Mouse (Mus musculus) midbrain, postnatal 0 days (tissue): ENCODE data around the gene Gramd2. TPM values are rescaled to one million over a fixed set of nuclear protein-coding genes. Genes with fewer than 3 reads are reported as not detected.
"Not testable (repeated sequence)": the region's sequence is repeated elsewhere in the genome, so short reads cannot be mapped to it uniquely, and the experiment has no call there.

Experiments
- ATAC-seq: fragments of 200-750 bp; cut with Nextera tagmentation; 2 replicates; pipeline ENCODE4 v1.8.0; 2017; ENCODE audit warnings: moderate number of reproducible peaks, mild to moderate bottlenecking, moderate TSS enrichment, moderate library complexity; ENCODE audit not compliant: low FRiP score
- DNase-seq: peaks from one replicate; pipeline ENCODE4 v3.0.0-alpha.2; 2015; ENCODE audit warnings: low spot score
- H3K27ac ChIP-seq: fragments of 300-500 bp; sonication (generic); 2 replicates; pipeline ENCODE4 v1.5.1; 2014; ENCODE audit warnings: low read depth, mild to moderate bottlenecking, low read length, mixed read lengths
- H3K27me3 ChIP-seq: fragments of 300-500 bp; sonication (generic); 2 replicates; pipeline ENCODE4 v1.6.1; 2014; ENCODE audit warnings: low read length, control low read depth, mixed read lengths; ENCODE audit not compliant: insufficient read depth
- H3K36me3 ChIP-seq: fragments of 300-500 bp; sonication (generic); 2 replicates; pipeline ENCODE4 v1.6.1; 2014; ENCODE audit warnings: low read length, control low read depth, mixed read lengths; ENCODE audit not compliant: insufficient read depth
- H3K4me1 ChIP-seq: fragments of 300-500 bp; sonication (generic); 2 replicates; pipeline ENCODE4 v1.6.1; 2014; ENCODE audit warnings: mild to moderate bottlenecking, control low read depth, antibody characterized with exemption, low read length, mixed read lengths; ENCODE audit not compliant: insufficient read depth
- H3K4me2 ChIP-seq: fragments of 300-500 bp; sonication (generic); 2 replicates; pipeline ENCODE4 v1.6.1; 2014; ENCODE audit warnings: low read depth, mild to moderate bottlenecking, low read length, mixed read lengths; ENCODE audit not compliant: poor library complexity, severe bottlenecking
- H3K4me3 ChIP-seq: fragments of 300-500 bp; sonication (generic); 2 replicates; pipeline ENCODE4 v1.5.1; 2014; ENCODE audit warnings: low read depth, mild to moderate bottlenecking, low read length, moderate library complexity
- H3K9ac ChIP-seq: fragments of 300-500 bp; sonication (generic); replicated peaks from 2 replicates; pipeline ENCODE4 v1.6.1; 2014; ENCODE audit warnings: mild to moderate bottlenecking, low read length, moderate library complexity, mixed read lengths; ENCODE audit not compliant: poor library complexity, severe bottlenecking
- H3K9me3 ChIP-seq: fragments of 300-500 bp; sonication (generic); 2 replicates; pipeline ENCODE4 v1.6.1; 2016; ENCODE audit warnings: low read length, control low read depth
- CTCF ChIP-seq: IDR thresholded peaks from 2 replicates; pipeline ENCODE4 v1.5.1; 2016; ENCODE audit warnings: antibody characterized with exemption, mild to moderate bottlenecking
- WGBS: fragments of 180-500 bp; shearing (Covaris S2); extraction: QIAGEN DNeasy Blood & Tissue Kit; methylation state at CpG from one replicate; pipeline ENCODE4 v1.1.7; 2014; 5-methylcytosine and 5-hydroxymethylcytosine counted together
- polyA plus RNA-seq: library from polyadenylated mRNA; unstranded; fragments of >200 nt; fragmentation: Nextera tagmentation; extraction: Ambion mirVana; gene quantifications from 2 replicates; pipeline ENCODE4 v1.2.1, GENCODE M21; 2015
- total RNA-seq: library from RNA; depleted of rRNA; stranded (reverse); fragments of >200 nt; gene quantifications from 2 replicates; pipeline ENCODE4 v1.2.3, GENCODE M21; 2014

Gramd2 gene
- total and polyA plus RNA-seq, 2 experiments from 2014 or later, result 5.2 to 12.1 TPM

DNA sequence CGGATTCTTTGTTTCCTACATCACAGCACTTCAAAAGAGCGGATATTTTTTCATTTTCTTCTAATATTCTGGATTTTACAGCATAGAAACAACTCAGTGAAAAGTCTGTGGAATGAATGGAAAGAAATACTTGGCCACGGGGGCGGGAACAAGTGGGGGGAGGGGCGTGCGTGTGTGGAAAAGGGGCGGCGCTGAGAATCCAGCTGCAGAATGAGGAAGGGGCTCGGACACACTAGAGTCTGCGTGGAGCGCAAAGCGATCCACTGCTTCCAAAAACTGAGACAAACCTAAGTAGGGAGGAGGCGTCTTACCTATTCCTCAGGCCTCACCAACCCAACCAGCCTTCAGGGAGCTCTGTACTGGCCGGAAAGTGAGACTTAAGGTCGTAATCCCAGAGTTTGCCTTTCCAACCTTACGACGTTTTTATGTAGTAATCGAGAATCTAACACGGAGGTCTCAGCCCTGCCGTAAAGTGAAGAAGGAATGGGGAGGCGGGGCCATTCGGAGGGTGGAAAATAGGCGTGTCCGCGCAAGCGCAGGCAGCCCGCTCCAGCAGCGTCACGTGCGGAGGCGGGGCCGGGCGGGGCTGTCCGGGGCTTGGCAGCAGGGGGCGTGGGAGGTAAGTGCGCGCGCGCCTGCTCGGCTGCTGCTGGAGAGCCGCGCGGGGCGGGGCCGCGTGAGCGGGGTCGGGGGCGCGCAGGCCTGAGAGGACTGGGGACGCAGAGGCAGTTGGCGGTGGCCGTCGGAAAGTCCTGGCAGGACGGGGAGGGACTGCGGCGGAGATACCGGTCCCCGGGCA is 70.5 kb downstream of the Gramd2 start, which contains the start of the genes Senp8 and Myo9a:
Gene Senp8 (minus strand): TSS at position 444 of the 799 bp plus-strand sequence.
Gene Myo9a (plus strand): TSS at position 630 of the 799 bp plus-strand sequence.
- Histone ChIP-seq H3K4me1 (no peaks in the 10 kb centered on the region), H3K27me3 (no peaks in the 10 kb centered on the region), H3K36me3 (no peaks in the 10 kb centered on the region), H3K9ac (peak within 1 kb of the TSS; percentile 71), H3K9me3 (no peaks in the 10 kb centered on the region), H3K27ac (peak within 1 kb of the TSS; percentile 90), H3K4me3 (peak within 1 kb of the TSS; percentile 55), H3K4me2 (peak within 1 kb of the TSS; percentile 75)
- peak; percentile 96 for ATAC-seq
- peak; percentile 99 for DNase-seq
- TF ChIP-seq CTCF, result peak; percentile 49
- 1% methylated on average over 53 of the region's 59 CpGs for WGBS

GRCm38 (mm10) chr9:59751066-59751581 is 71.2 kb downstream of the Gramd2 start:
- no peaks in the 10 kb centered on the region for H3K36me3 ChIP-seq
- no peak for TF ChIP-seq CTCF
- no peaks in the 10 kb centered on the region for H3K9me3 ChIP-seq
- DNase-seq (no peak), ATAC-seq (peak; percentile 90)
- peak overlapping the region; percentile 55 for H3K4me3 ChIP-seq
- H3K4me2 ChIP-seq, result peak overlapping the region; percentile 75
- H3K4me1 ChIP-seq, result no peaks in the 10 kb centered on the region
- H3K9ac ChIP-seq, result peak overlapping the region; percentile 71
- 0% methylated on average over 36 of the region's 49 CpGs for WGBS
- H3K27me3 ChIP-seq, result no peaks in the 10 kb centered on the region
- H3K27ac ChIP-seq, result peak overlapping the region; percentile 73

DNA sequence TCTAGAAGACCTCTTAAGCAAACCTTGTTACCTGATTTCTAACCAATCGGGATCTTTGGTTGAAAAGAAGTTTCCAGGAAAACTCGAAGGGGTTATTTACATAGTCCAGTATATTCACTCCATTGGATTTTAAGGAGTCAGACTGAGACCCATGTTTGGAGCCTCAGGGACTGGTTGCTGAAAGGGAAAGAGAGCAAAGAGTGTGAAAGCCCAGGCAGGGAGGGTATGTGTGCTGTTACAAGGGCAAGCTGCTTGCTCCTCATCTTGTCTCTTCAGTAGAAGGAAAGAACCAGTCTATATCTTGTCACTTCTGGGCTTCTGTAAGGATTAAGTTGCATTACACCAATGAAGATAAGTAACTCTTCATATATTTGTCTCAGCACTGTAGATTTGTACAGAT is 72.0 kb downstream of the Gramd2 start:
- Histone ChIP-seq H3K27ac (no peak overlapping the region; the same call in 1 of the 2 replicates), H3K4me1 (no peaks in the 10 kb centered on the region), H3K4me2 (peak overlapping the region; percentile 75), H3K36me3 (no peaks in the 10 kb centered on the region), H3K9me3 (no peaks in the 10 kb centered on the region), H3K27me3 (no peaks in the 10 kb centered on the region), H3K9ac (peak overlapping the region; percentile 71), H3K4me3 (peak overlapping the region; percentile 55)
- DNase-seq (no peak), ATAC-seq (no peak)
- 4% methylated on average over 2 of the region's 2 CpGs for WGBS
- no peak for TF ChIP-seq CTCF

DNA sequence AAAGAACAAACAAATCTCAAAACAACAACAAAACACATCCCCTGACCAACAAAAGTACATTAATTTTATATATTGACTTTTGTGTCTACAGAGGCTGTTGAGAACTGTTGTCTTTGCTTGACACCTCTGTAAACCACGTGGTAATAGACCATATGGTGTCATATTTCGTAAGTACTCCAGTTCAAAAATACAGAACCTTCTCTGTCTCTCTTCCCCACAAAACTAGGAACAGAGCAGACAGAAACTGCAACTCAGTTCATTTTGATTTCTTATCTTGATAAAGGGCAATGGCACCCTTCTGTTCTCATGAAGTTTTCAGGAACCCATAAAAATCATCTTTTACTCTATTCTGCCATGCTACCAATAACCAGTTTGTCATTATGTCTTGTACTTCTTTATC is 75.3 kb downstream of the Gramd2 start:
- Histone ChIP-seq H3K4me1 (no peaks in the 10 kb centered on the region), H3K36me3 (no peaks in the 10 kb centered on the region), H3K4me2 (no peak overlapping the region), H3K4me3 (no peak overlapping the region), H3K9me3 (no peaks in the 10 kb centered on the region), H3K9ac (no peak overlapping the region), H3K27ac (no peak overlapping the region), H3K27me3 (no peaks in the 10 kb centered on the region)
- 74% methylated on average over 2 of the region's 2 CpGs for WGBS
- no peak for DNase-seq
- no peak for TF ChIP-seq CTCF
- no peak for ATAC-seq

GRCm38 (mm10) chr9:59757016-59757415 is 77.1 kb downstream of the Gramd2 start:
- not testable (repeated sequence) for H3K4me2 ChIP-seq, H3K4me3 ChIP-seq, H3K27me3 ChIP-seq, H3K36me3 ChIP-seq, ATAC-seq, H3K27ac ChIP-seq, H3K9ac ChIP-seq, DNase-seq, H3K9me3 ChIP-seq, H3K4me1 ChIP-seq
- WGBS, result 95% methylated on average over 2 of the region's 3 CpGs

DNA sequence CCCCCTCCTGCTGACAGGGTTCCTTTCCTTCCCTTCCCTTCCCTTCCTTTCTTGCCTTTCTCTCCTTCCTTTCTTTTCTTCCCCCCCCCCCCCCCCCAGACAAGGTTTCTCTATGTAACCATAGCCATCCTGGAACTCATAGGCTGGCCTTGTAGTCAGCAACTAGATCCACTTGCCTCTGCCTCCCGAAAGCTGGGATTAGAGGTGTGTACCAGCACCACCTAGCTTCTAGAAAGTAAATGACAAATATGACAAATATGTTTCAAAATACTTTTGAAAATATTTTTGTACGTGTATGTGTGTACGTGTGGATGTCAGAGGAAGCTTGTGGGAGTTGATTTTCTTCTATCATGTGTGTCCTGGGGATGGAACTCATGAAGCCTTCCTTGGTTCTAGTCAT is 80.6 kb downstream of the Gramd2 start:
- H3K4me2 ChIP-seq, result no peak overlapping the region

GRCm38 (mm10) chr9:59766966-59767461 is 87.1 kb downstream of the Gramd2 start:
- H3K4me2 ChIP-seq, H3K9ac ChIP-seq, H3K27me3 ChIP-seq, H3K36me3 ChIP-seq, DNase-seq, H3K27ac ChIP-seq, ATAC-seq, H3K4me1 ChIP-seq, H3K4me3 ChIP-seq, H3K9me3 ChIP-seq: not testable (repeated sequence)
- 95% methylated on average over 11 of the region's 13 CpGs for WGBS

More for the DNA sequence above, 80.6 kb downstream of the Gramd2 start:
- peak; percentile 41 for TF ChIP-seq CTCF
- Histone ChIP-seq H3K27me3 (no peaks in the 10 kb centered on the region), H3K27ac (no peak overlapping the region), H3K4me3 (no peak overlapping the region), H3K9me3 (no peaks in the 10 kb centered on the region), H3K36me3 (no peaks in the 10 kb centered on the region), H3K4me1 (no peaks in the 10 kb centered on the region), H3K9ac (no peak overlapping the region)
- ATAC-seq (no peak), DNase-seq (no peak)
- WGBS, result 84% methylated on average over 3 of the region's 3 CpGs
